Mouse (Mus musculus): ENCODE measurements at regions not wholly inside any gene's neighbourhood (a gene's known extent, or its start where the extent isn't known, plus 50 kb on each side); places are given as distances from the start of the nearest gene placed in this dataset.

DNA sequence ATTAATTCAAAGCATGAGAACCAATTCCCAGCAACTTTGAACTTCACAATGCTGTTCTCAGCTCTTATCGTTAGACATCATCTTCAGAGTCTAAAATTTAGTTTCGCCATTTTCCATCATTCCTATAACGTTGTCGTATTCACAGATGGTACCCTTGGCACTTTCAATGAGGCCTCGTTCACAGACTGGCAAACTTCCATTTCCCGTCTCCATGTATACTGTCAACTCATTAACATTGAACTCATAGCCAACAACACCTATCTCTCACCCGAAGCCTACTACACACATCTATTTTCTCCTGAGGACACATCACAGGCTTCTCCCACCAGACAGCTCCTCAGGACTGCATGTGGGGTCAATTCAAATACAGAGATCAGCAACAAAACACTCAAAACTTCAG is 62.7 kb upstream of the Sh3bp4 start:
- Histone ChIP-seq H3K4me2 (ENCODE audit: low read depth, low read length) (no peak overlapping the region), H3K27ac (ENCODE audit: low read length) (no peak overlapping the region), H3K36me3 (ENCODE audit: control insufficient read depth, insufficient read depth, low read length) (no peaks in the 10 kb centered on the region), H3K4me3 (ENCODE audit: low read length) (no peak overlapping the region), H3K9ac (ENCODE audit: low read length) (no peak overlapping the region), H3K4me1 (replicated peaks; ENCODE audit: control insufficient read depth, insufficient read depth, low read length) (no peaks in the 10 kb centered on the region), H3K9me3 (ENCODE audit: control insufficient read depth, low read length) (no peaks in the 10 kb centered on the region), H3K27me3 (ENCODE audit: control insufficient read depth, insufficient read depth, low read depth, low read length) (no peaks in the 10 kb centered on the region)
- ATAC-seq (ENCODE audit: low read depth), result no peak
- 86% methylated on average over 7 of the region's 7 CpGs for WGBS

- no peak overlapping the region for H3K9ac ChIP-seq (ENCODE audit: low read length)
- no peaks in the 10 kb centered on the region for H3K9me3 ChIP-seq (ENCODE audit: control insufficient read depth, low read length)
- no peaks in the 10 kb centered on the region for H3K27me3 ChIP-seq (ENCODE audit: control insufficient read depth, insufficient read depth, low read depth, low read length)
- H3K4me3 ChIP-seq (ENCODE audit: low read length), result no peak overlapping the region
- no peaks in the 10 kb centered on the region for H3K4me1 ChIP-seq (replicated peaks; ENCODE audit: control insufficient read depth, insufficient read depth, low read length)
- peak overlapping the region; percentile 20; the same call in 1 of the 2 replicates for H3K27ac ChIP-seq (ENCODE audit: low read length)
- WGBS, result 40% methylated on average over 2 of the region's 2 CpGs
- H3K36me3 ChIP-seq (ENCODE audit: control insufficient read depth, insufficient read depth, low read length), result no peaks in the 10 kb centered on the region
- ATAC-seq (ENCODE audit: low read depth), result peak; percentile 71
- H3K4me2 ChIP-seq (ENCODE audit: low read depth, low read length), result no peak overlapping the region
Measured at GRCm38 (mm10) chr1:89010170-89010569, 60.0 kb upstream of the Sh3bp4 start.

DNA sequence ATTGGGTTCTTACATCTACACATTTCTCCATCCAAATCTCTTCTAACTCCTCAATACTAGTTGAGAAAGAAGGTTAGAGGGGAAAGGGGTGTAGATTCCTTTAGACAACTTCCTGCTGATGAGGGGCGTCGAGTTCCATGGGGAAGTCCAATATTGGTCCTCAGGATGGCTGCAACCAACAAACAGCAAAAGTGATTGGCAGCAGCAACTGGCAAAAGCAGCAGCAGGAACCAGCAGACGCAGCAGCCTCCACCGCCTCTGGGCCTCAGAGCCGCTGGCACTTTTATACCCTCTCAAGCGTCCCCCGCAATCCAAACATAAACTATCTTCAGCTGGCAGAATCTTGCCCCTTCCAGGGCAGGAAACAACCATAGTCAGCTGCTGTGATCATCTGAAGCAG is 58.8 kb upstream of the Sh3bp4 start:
- Histone ChIP-seq H3K27ac (ENCODE audit: low read length) (no peak overlapping the region), H3K9ac (ENCODE audit: low read length) (no peak overlapping the region), H3K4me3 (ENCODE audit: low read length) (no peak overlapping the region), H3K4me1 (replicated peaks; ENCODE audit: control insufficient read depth, insufficient read depth, low read length) (no peaks in the 10 kb centered on the region), H3K4me2 (ENCODE audit: low read depth, low read length) (no peak overlapping the region), H3K9me3 (ENCODE audit: control insufficient read depth, low read length) (no peaks in the 10 kb centered on the region), H3K27me3 (ENCODE audit: control insufficient read depth, insufficient read depth, low read depth, low read length) (no peaks in the 10 kb centered on the region), H3K36me3 (ENCODE audit: control insufficient read depth, insufficient read depth, low read length) (no peaks in the 10 kb centered on the region)
- WGBS, result 49% methylated on average over 7 of the region's 7 CpGs
- ATAC-seq (ENCODE audit: low read depth), result no peak

DNA sequence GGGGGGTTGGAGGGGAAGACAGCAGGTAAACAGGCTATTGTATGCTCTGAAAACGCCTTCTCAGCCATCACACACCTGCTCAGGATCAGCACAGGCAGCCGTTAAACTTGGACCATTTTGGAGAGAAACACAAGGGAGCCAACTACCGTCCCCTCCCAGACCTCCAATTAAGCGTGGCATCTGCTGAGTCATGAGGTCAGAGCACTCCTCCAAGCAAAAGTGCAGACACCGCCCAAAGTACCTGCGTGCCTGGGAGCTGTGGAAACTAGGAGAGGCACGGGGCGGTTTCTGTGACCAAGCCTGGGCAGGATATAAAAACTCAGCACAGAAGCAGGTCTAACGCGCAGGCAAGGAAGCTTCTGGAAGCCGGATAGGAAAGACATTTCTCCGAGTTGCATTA is 54.8 kb upstream of the Sh3bp4 start:
- Histone ChIP-seq H3K9me3 (ENCODE audit: control insufficient read depth, low read length) (no peaks in the 10 kb centered on the region), H3K27me3 (ENCODE audit: control insufficient read depth, insufficient read depth, low read depth, low read length) (no peaks in the 10 kb centered on the region), H3K4me3 (ENCODE audit: low read length) (peak overlapping the region; percentile 2; the same call in 1 of the 2 replicates), H3K36me3 (ENCODE audit: control insufficient read depth, insufficient read depth, low read length) (no peaks in the 10 kb centered on the region), H3K9ac (ENCODE audit: low read length) (0 out of 2 replicates have a peak overlapping the region, but pooled peaks have one; percentile 25), H3K27ac (ENCODE audit: low read length) (peak overlapping the region; percentile 56), H3K4me1 (replicated peaks; ENCODE audit: control insufficient read depth, insufficient read depth, low read length) (no peaks in the 10 kb centered on the region), H3K4me2 (ENCODE audit: low read depth, low read length) (peak overlapping the region; percentile 38)
- WGBS, result 26% methylated on average over 12 of the region's 12 CpGs
- ATAC-seq (ENCODE audit: low read depth), result peak; percentile 89

- H3K27ac ChIP-seq (ENCODE audit: low read length), result peak overlapping the region; percentile 56
Measured at GRCm38 (mm10) chr1:89015845-89016244, 54.4 kb upstream of the Sh3bp4 start.

GRCm38 (mm10) chr1:89019778-89020373 is 50.3 kb upstream of the Sh3bp4 start:
- H3K4me2 ChIP-seq (ENCODE audit: low read depth, low read length), result no peak overlapping the region
- no peak overlapping the region for H3K4me3 ChIP-seq (ENCODE audit: low read length)
- H3K27ac ChIP-seq (ENCODE audit: low read length), result no peak overlapping the region
- H3K36me3 ChIP-seq (ENCODE audit: control insufficient read depth, insufficient read depth, low read length), result no peaks in the 10 kb centered on the region
- ATAC-seq (ENCODE audit: low read depth), result no peak
- 92% methylated on average over 4 of the region's 4 CpGs for WGBS
- no peaks in the 10 kb centered on the region for H3K27me3 ChIP-seq (ENCODE audit: control insufficient read depth, insufficient read depth, low read depth, low read length)
- H3K9ac ChIP-seq (ENCODE audit: low read length), result no peak overlapping the region
- H3K4me1 ChIP-seq (replicated peaks; ENCODE audit: control insufficient read depth, insufficient read depth, low read length), result no peaks in the 10 kb centered on the region
- H3K9me3 ChIP-seq (ENCODE audit: control insufficient read depth, low read length), result no peaks in the 10 kb centered on the region

More at GRCm38 (mm10) chr1:89015845-89016244, 54.4 kb upstream of the Sh3bp4 start:
- peak overlapping the region; percentile 38 for H3K4me2 ChIP-seq (ENCODE audit: low read depth, low read length)
- no peaks in the 10 kb centered on the region for H3K27me3 ChIP-seq (ENCODE audit: control insufficient read depth, insufficient read depth, low read depth, low read length)
- peak overlapping the region; percentile 2; the same call in 1 of the 2 replicates for H3K4me3 ChIP-seq (ENCODE audit: low read length)
- H3K4me1 ChIP-seq (replicated peaks; ENCODE audit: control insufficient read depth, insufficient read depth, low read length), result no peaks in the 10 kb centered on the region
- WGBS, result 46% methylated on average over 10 of the region's 10 CpGs
- 0 out of 2 replicates have a peak overlapping the region, but pooled peaks have one; percentile 25 for H3K9ac ChIP-seq (ENCODE audit: low read length)
- ATAC-seq (ENCODE audit: low read depth), result no peak
- H3K36me3 ChIP-seq (ENCODE audit: control insufficient read depth, insufficient read depth, low read length), result no peaks in the 10 kb centered on the region
- H3K9me3 ChIP-seq (ENCODE audit: control insufficient read depth, low read length), result no peaks in the 10 kb centered on the region

All from lung, embryonic 16.5 days (tissue).